Mouse (Mus musculus) liver, postnatal 0 days (tissue): ENCODE results near the gene Pakap.

Experiments used
- CTCF ChIP-seq: sonication (generic); IDR thresholded peaks from 2 replicates; pipeline ENCODE4 v1.5.1; 2016; ENCODE audit warnings: antibody characterized with exemption, low read depth
- EP300 ChIP-seq: IDR thresholded peaks from 2 replicates; pipeline ENCODE4 v1.6.1; 2016; ENCODE audit warnings: antibody characterized with exemption, low read depth, mild to moderate bottlenecking

DNA sequence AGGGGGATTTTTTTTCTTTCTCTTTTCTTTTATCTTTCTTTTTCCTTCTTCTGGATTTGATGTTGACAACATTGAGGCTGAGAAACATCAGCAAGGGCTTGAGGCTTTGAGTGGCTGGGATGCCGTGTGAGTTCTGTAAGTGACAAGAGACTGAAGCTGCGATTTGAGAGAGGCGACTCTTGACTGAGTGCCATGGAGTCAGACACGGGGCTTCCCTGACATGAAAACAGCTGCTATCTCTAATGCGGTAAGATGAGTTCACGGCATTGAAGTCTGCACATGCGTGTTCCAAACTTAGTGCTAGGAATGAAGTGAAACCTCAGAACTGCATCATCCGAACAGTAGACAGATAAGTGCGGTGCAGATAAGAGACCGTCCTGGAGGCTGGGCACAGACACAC, 11.7 kb downstream of the Pakap start:
- TF ChIP-seq CTCF (no peak), EP300 (no peak)
